Mouse (Mus musculus) liver, postnatal 0 days (tissue): ENCODE measurements around the gene Blvrb.

Source experiments
- CTCF ChIP-seq: sonication (generic); IDR thresholded peaks from 2 replicates; pipeline ENCODE4 v1.5.1; 2016; ENCODE audit warnings: antibody characterized with exemption, low read depth
- EP300 ChIP-seq: IDR thresholded peaks from 2 replicates; pipeline ENCODE4 v1.6.1; 2016; ENCODE audit warnings: antibody characterized with exemption, low read depth, mild to moderate bottlenecking

DNA sequence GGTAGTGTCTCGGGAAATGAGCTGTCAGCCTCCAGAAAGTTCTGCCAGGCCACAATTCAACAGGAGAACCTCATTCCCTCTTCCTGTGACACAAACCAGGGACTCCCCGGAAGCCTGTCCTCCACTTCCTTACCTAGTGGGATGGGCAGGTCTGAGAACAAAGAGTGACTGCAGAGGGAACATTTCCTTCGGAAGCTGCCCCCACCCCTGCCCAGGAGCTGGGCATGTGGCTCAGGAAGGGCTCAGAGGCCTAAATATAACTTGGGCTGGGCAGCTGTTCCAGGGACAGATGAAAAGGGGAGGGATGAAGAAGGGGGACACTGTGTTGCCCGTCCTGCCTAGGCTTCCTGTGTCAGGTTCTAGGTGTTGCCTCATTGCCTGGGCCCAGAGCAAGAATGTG, 53.8 kb downstream of the Blvrb start:
- no peak for TF ChIP-seq EP300
- no peak for TF ChIP-seq CTCF
